Mouse (Mus musculus) heart, embryonic 16.5 days (tissue): ENCODE measurements around the gene Ap1s1. TPM values are rescaled to one million over a fixed set of nuclear protein-coding genes. Genes with fewer than 3 reads are reported as not detected.

ENCODE experiments used
- ATAC-seq: fragments of 200-750 bp; cut with Nextera tagmentation; replicated peaks from 2 replicates; pipeline ENCODE4 v1.8.0; 2017; ENCODE audit warnings: moderate number of reproducible peaks; ENCODE audit not compliant: insufficient read depth, low FRiP score; ENCODE audit errors: extremely low read depth
- H3K27ac ChIP-seq: fragments of 300-500 bp; sonication (generic); 2 replicates; pipeline ENCODE4 v1.5.1; 2014; ENCODE audit warnings: mild to moderate bottlenecking, low read length, control low read depth, moderate library complexity
- H3K27me3 ChIP-seq: fragments of 300-500 bp; sonication (generic); 2 replicates; pipeline ENCODE4 v1.6.1; 2014; ENCODE audit warnings: low read length, mixed read lengths; ENCODE audit not compliant: control insufficient read depth, insufficient read depth
- H3K36me3 ChIP-seq: fragments of 300-500 bp; sonication (generic); 2 replicates; pipeline ENCODE4 v1.6.1; 2014; ENCODE audit not compliant: control insufficient read depth, insufficient read depth
- H3K4me1 ChIP-seq: fragments of 300-500 bp; sonication (generic); 2 replicates; pipeline ENCODE4 v1.6.1; 2014; ENCODE audit warnings: low read length, mixed read lengths; ENCODE audit not compliant: control insufficient read depth, insufficient read depth
- H3K4me2 ChIP-seq: fragments of 300-500 bp; sonication (generic); 2 replicates; pipeline ENCODE4 v1.6.1; 2014; ENCODE audit warnings: low read depth, mild to moderate bottlenecking, control low read depth, low read length
- H3K4me3 ChIP-seq: fragments of 300-500 bp; sonication (generic); 2 replicates; pipeline ENCODE4 v1.5.1; 2014; ENCODE audit warnings: mild to moderate bottlenecking, control low read depth, low read length
- H3K9ac ChIP-seq: fragments of 300-500 bp; sonication (generic); 2 replicates; pipeline ENCODE4 v1.6.1; 2014; ENCODE audit warnings: low read length, control low read depth
- H3K9me3 ChIP-seq: fragments of 300-500 bp; sonication (generic); replicated peaks from 2 replicates; pipeline ENCODE4 v1.6.1; 2016; ENCODE audit warnings: low read length; ENCODE audit not compliant: control insufficient read depth
- WGBS: fragments of 180-500 bp; shearing (Covaris S2); extraction: QIAGEN DNeasy Blood & Tissue Kit; methylation state at CpG from one replicate; pipeline ENCODE4 v1.1.7; 2014; 5-methylcytosine and 5-hydroxymethylcytosine counted together
- polyA plus RNA-seq: library from polyadenylated mRNA; unstranded; fragments of >200 nt; fragmentation: Nextera tagmentation; extraction: Ambion mirVana; gene quantifications from 2 replicates; pipeline ENCODE4 v1.2.1, GENCODE M21; 2015

Ap1s1 gene
- polyA plus RNA-seq, 1 experiment from 2014 or later, result 148 TPM

GRCm38 (mm10) chr5:137025132-137025531 is 20.8 kb downstream of the Ap1s1 start:
- Histone ChIP-seq H3K27me3 (peaks cover 57% of the 10 kb centered on the region), H3K9ac (no peak overlapping the region), H3K4me3 (no peak overlapping the region), H3K9me3 (no peaks in the 10 kb centered on the region), H3K4me1 (peaks cover 5% of the 10 kb centered on the region), H3K36me3 (no peaks in the 10 kb centered on the region), H3K27ac (no peak overlapping the region), H3K4me2 (no peak overlapping the region)
- ATAC-seq, result no peak
- WGBS, result under 1% methylated on average over 22 of the region's 23 CpGs

- no peaks in the 10 kb centered on the region for H3K4me1 ChIP-seq
- 46% methylated on average over 3 of the region's 3 CpGs for WGBS
- no peak overlapping the region for H3K4me2 ChIP-seq
- H3K27me3 ChIP-seq, result peaks cover 50% of the 10 kb centered on the region
- H3K36me3 ChIP-seq, result no peaks in the 10 kb centered on the region
- no peak overlapping the region for H3K4me3 ChIP-seq
- no peaks in the 10 kb centered on the region for H3K9me3 ChIP-seq
- no peak for ATAC-seq
- H3K9ac ChIP-seq, result no peak overlapping the region
- H3K27ac ChIP-seq, result no peak overlapping the region
Observed at GRCm38 (mm10) chr5:137024318-137024717, 21.6 kb downstream of the Ap1s1 start.

- Histone ChIP-seq H3K36me3 (no peaks in the 10 kb centered on the region), H3K27ac (no peak overlapping the region), H3K27me3 (no peaks in the 10 kb centered on the region), H3K4me3 (no peak overlapping the region), H3K9me3 (no peaks in the 10 kb centered on the region), H3K9ac (no peak overlapping the region), H3K4me1 (no peaks in the 10 kb centered on the region), H3K4me2 (no peak overlapping the region)
- 82% methylated on average over 3 of the region's 3 CpGs for WGBS
- ATAC-seq, result no peak
Observed at GRCm38 (mm10) chr5:137015913-137016312, 30.0 kb downstream of the Ap1s1 start.

- Histone ChIP-seq H3K36me3 (no peaks in the 10 kb centered on the region), H3K27me3 (no peaks in the 10 kb centered on the region), H3K4me3 (no peak overlapping the region), H3K4me1 (no peaks in the 10 kb centered on the region), H3K9me3 (no peaks in the 10 kb centered on the region), H3K4me2 (no peak overlapping the region), H3K9ac (no peak overlapping the region), H3K27ac (no peak overlapping the region)
- no peak for ATAC-seq
- 67% methylated on average over 15 of the region's 15 CpGs for WGBS
Observed at GRCm38 (mm10) chr5:137012401-137012950, 33.5 kb downstream of the Ap1s1 start.

GRCm38 (mm10) chr5:137009988-137010387 is 35.9 kb downstream of the Ap1s1 start:
- Histone ChIP-seq H3K27ac (no peak overlapping the region), H3K9ac (no peak overlapping the region), H3K4me2 (no peak overlapping the region), H3K9me3 (no peaks in the 10 kb centered on the region), H3K4me1 (0 out of 2 replicates have a peak, but pooled peaks cover 2% of the 10 kb centered on the region), H3K4me3 (no peak overlapping the region), H3K27me3 (no peaks in the 10 kb centered on the region), H3K36me3 (no peaks in the 10 kb centered on the region)
- WGBS, result 20% methylated on average over 3 of the region's 3 CpGs
- ATAC-seq, result no peak; the same call in 1 of the 2 replicates

GRCm38 (mm10) chr5:137007276-137007675 is 38.7 kb downstream of the Ap1s1 start:
- Histone ChIP-seq H3K4me2 (no peak overlapping the region), H3K4me1 (0 out of 2 replicates have a peak, but pooled peaks cover 2% of the 10 kb centered on the region), H3K27me3 (no peaks in the 10 kb centered on the region), H3K9me3 (no peaks in the 10 kb centered on the region), H3K36me3 (no peaks in the 10 kb centered on the region), H3K27ac (no peak overlapping the region), H3K4me3 (no peak overlapping the region), H3K9ac (no peak overlapping the region)
- WGBS, result 35% methylated on average over 8 of the region's 8 CpGs
- no peak for ATAC-seq

GRCm38 (mm10) chr5:137000612-137001011 is 45.3 kb downstream of the Ap1s1 start:
- peaks cover under 1% of the 10 kb centered on the region; the same call in 1 of the 2 replicates for H3K36me3 ChIP-seq
- H3K4me2 ChIP-seq, result no peak overlapping the region
- no peak for ATAC-seq
- H3K9me3 ChIP-seq, result no peaks in the 10 kb centered on the region
- H3K27ac ChIP-seq, result no peak overlapping the region
- no peaks in the 10 kb centered on the region for H3K4me1 ChIP-seq
- H3K4me3 ChIP-seq, result no peak overlapping the region
- no peaks in the 10 kb centered on the region for H3K27me3 ChIP-seq
- 74% methylated on average over 2 of the region's 2 CpGs for WGBS
- H3K9ac ChIP-seq, result no peak overlapping the region

GRCm38 (mm10) chr5:136999449-136999848 is 46.5 kb downstream of the Ap1s1 start:
- H3K4me2 ChIP-seq, result no peak overlapping the region
- no peaks in the 10 kb centered on the region for H3K4me1 ChIP-seq
- WGBS, result 76% methylated on average over 3 of the region's 5 CpGs
- no peaks in the 10 kb centered on the region for H3K27me3 ChIP-seq
- H3K9ac ChIP-seq, result no peak overlapping the region
- H3K4me3 ChIP-seq, result no peak overlapping the region
- no peak for ATAC-seq
- no peak overlapping the region for H3K27ac ChIP-seq
- peaks cover 11% of the 10 kb centered on the region for H3K36me3 ChIP-seq
- H3K9me3 ChIP-seq, result no peaks in the 10 kb centered on the region

- no peak overlapping the region for H3K27ac ChIP-seq
- H3K27me3 ChIP-seq, result no peaks in the 10 kb centered on the region
- 88% methylated on average over 6 of the region's 6 CpGs for WGBS
- no peak for ATAC-seq
- H3K4me2 ChIP-seq, result no peak overlapping the region
- H3K4me3 ChIP-seq, result no peak overlapping the region
- H3K9me3 ChIP-seq, result no peaks in the 10 kb centered on the region
- H3K9ac ChIP-seq, result no peak overlapping the region
- H3K4me1 ChIP-seq, result peaks cover 11% of the 10 kb centered on the region
- peaks cover 35% of the 10 kb centered on the region for H3K36me3 ChIP-seq
Observed at GRCm38 (mm10) chr5:136989801-136990200, 56.1 kb downstream of the Ap1s1 start.
